Mouse (Mus musculus): Measurements from ENCODE around the gene Kat6b. TPM values are rescaled to one million over a fixed set of nuclear protein-coding genes. Genes with fewer than 3 reads are reported as not detected.
"Not testable (repeated sequence)": the region's sequence is repeated elsewhere in the genome, so short reads cannot be mapped to it uniquely, and the experiment has no call there.

The Kat6b gene
- total RNA-seq, 1 experiment from 2014 or later = 15.1 TPM

DNA sequence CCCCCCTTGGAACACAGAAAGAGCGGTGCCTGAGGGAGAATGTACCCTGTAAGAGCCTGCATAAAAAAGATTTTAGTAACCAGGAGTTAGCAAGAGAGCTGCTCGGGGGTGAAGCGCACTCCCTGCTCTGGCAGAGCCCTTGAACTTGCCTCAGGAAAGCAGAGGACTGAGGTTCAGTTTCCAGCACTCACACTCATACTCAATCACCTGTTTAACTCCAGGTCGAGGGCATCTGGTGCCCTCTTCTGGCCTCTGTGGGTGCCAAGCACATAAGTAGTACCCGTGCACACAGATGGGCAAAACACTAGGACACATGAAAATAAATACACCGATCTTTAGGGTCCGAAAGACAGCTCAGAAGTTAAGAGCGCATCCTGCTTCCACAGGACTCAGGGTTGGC is 1.7 kb upstream of the Kat6b start:
- no peak for ATAC-seq (replicated peaks; ENCODE audit: insufficient number of reproducible peaks, low FRiP score, low TSS enrichment, poor library complexity, severe bottlenecking)

DNA sequence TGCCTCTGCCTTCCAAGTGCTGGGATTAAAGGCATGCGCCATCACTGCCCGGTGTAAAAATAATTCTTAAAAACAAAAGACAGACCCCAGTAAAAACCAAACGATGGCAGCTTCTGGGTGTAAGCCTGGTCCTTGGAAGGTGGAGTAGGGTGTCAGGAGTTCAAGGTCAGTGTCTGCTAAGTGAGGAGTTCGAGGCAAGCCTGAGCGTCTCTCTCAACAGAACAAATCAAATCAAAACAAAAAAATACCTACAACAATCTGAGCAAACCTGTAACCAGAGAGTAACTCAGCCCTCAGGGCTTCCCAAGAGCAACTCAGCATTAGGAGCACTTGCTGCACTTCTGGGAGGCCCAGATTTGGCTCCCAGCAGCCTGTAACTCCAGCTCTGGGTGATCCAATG is 1.0 kb upstream of the Kat6b start:
- ATAC-seq (replicated peaks; ENCODE audit: insufficient number of reproducible peaks, low FRiP score, low TSS enrichment, poor library complexity, severe bottlenecking) = no peak

DNA sequence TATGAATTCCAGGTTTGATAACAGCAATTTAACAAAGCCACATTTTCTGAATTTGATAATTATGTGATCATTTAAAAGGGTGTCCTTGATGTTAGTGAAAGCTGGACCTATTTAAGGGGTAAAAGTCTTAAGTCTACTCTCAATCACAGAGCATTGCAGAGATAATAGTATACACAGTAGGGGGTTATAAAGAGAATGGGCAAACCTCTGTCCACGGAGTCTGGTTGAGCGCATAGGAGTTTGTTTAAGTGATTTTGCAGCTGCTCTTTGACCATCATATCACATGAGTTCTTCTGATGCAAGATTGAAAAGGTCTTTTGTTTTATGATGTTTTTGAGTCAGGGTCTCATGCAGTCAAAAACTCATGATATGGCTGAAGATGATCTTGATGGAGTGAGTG is 3.0 kb downstream of the Kat6b start:
- no peak for ATAC-seq (replicated peaks; ENCODE audit: insufficient number of reproducible peaks, low FRiP score, low TSS enrichment, poor library complexity, severe bottlenecking)

GRCm38 (mm10) chr14:21484693-21485092 is 3.5 kb downstream of the Kat6b start:
- no peak for ATAC-seq (replicated peaks; ENCODE audit: insufficient number of reproducible peaks, low FRiP score, low TSS enrichment, poor library complexity, severe bottlenecking)

- no peak for ATAC-seq (replicated peaks; ENCODE audit: insufficient number of reproducible peaks, low FRiP score, low TSS enrichment, poor library complexity, severe bottlenecking)
Observed at GRCm38 (mm10) chr14:21485961-21486520, 4.8 kb downstream of the Kat6b start.

DNA sequence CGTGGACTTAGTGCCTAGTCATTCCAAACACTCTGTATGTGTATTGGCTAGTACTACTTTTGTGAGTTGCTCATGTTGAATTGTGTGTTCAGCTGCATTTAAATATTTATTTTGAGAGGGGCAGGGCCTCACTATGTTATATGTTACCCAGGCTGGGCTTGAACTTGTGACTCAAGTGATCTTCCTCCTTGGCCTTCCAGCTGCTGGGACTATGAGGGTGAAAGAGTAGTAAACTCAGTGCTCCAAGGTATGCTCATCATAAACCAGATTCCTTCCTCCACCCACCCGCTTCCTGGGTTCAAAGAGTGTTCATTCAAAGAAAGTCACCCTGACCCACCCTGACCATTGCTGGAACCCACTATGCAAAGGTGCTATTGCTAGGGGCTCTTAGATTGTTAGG is 5.9 kb downstream of the Kat6b start:
- not testable (repeated sequence) for ATAC-seq (replicated peaks; ENCODE audit: insufficient number of reproducible peaks, low FRiP score, low TSS enrichment, poor library complexity, severe bottlenecking)

DNA sequence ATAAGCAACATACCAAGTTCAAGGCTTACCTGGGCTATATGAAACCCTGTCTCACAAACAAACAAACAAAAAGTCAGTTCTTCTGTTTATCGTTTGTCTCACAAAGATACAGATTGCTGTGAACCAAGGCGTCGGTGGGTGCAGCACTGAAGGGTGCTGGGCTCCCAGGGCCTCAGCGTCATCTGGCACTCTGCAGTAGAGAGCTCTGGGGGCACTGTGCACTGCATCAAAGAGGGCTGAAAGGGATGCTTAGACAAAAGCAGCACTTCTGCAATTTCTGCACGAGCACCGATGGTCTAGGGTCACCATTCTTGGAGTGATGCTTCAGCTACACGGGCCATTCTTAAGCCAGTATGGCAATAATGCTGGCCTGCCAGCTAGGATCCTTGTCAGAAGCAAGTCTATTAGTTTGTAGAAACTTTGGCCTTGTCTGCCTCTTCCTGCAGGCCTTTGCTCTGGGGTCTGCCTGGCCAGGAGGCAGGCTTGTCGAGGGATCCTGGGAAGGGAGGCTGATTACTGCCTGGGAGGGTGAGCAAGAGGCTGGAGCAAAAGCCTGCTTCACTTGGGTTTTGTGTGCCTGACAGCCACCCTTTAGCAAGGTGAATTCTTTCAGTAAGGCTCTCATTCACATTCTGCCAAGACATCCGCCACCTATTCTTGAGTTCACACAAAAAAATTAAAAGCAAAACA is 7.3 kb downstream of the Kat6b start:
- not testable (repeated sequence) for ATAC-seq (replicated peaks; ENCODE audit: insufficient number of reproducible peaks, low FRiP score, low TSS enrichment, poor library complexity, severe bottlenecking)

GRCm38 (mm10) chr14:21489116-21489485 is 7.9 kb downstream of the Kat6b start:
- ATAC-seq (replicated peaks; ENCODE audit: insufficient number of reproducible peaks, low FRiP score, low TSS enrichment, poor library complexity, severe bottlenecking) = no peak

DNA sequence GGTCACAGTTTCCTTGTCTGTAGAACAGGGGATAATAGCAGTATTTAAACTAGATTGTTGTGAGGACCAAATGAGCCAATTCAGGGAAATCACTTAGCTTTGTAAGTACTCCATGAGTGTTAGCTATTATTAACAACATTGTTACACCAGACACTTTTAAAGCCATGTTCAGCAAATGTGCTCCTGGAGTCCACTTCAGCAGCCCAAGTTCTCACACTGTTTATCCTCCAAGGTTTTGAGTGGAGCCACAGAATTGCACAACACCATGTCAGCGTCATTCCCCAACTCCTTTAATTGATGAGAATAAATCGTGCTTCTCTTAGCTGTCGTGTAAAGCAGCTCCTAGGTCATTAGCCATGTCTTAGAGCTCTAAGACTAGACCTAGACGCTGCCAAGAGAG is 8.9 kb downstream of the Kat6b start:
- ATAC-seq (replicated peaks; ENCODE audit: insufficient number of reproducible peaks, low FRiP score, low TSS enrichment, poor library complexity, severe bottlenecking) = no peak

- ATAC-seq (replicated peaks; ENCODE audit: insufficient number of reproducible peaks, low FRiP score, low TSS enrichment, poor library complexity, severe bottlenecking) = no peak
Observed at GRCm38 (mm10) chr14:21498361-21498996, 17.2 kb downstream of the Kat6b start.

DNA sequence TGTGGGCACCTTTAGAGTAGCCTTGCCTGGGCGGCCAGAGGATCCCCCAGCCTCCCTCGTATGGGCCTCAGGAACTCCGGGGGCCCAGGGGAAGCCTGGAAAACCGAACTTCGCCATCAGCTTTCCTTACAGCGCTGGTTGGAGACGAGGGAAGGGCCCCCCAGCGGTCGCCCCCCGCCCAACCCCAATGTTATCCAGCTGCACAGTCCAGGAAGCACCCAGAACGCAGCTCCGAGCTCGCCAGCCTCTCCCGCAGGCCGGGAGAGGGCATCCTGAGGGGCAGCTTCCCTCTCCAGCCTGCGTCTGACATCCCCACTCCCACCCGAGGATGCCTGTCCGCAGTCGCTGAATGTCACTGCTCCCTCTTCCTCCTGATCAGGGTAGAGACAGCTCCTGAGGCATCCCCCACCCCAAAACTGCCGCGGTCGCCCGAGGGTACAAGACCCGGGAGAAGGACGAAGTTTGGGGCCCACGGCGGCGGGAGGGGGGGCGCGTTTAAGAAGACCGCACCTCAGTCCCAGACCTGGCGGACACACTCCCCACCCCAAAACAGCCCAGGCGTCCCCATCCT is 17.9 kb downstream of the Kat6b start:
- ATAC-seq (replicated peaks; ENCODE audit: insufficient number of reproducible peaks, low FRiP score, low TSS enrichment, poor library complexity, severe bottlenecking) = no peak

GRCm38 (mm10) chr14:21499631-21500153 is 18.5 kb downstream of the Kat6b start:
- ATAC-seq (replicated peaks; ENCODE audit: insufficient number of reproducible peaks, low FRiP score, low TSS enrichment, poor library complexity, severe bottlenecking) = no peak

GRCm38 (mm10) chr14:21500154-21501047 is 19.2 kb downstream of the Kat6b start:
- peak; percentile 94 for ATAC-seq (replicated peaks; ENCODE audit: insufficient number of reproducible peaks, low FRiP score, low TSS enrichment, poor library complexity, severe bottlenecking)

GRCm38 (mm10) chr14:21501048-21501657 is 19.9 kb downstream of the Kat6b start:
- ATAC-seq (replicated peaks; ENCODE audit: insufficient number of reproducible peaks, low FRiP score, low TSS enrichment, poor library complexity, severe bottlenecking) = peak; percentile 57

DNA sequence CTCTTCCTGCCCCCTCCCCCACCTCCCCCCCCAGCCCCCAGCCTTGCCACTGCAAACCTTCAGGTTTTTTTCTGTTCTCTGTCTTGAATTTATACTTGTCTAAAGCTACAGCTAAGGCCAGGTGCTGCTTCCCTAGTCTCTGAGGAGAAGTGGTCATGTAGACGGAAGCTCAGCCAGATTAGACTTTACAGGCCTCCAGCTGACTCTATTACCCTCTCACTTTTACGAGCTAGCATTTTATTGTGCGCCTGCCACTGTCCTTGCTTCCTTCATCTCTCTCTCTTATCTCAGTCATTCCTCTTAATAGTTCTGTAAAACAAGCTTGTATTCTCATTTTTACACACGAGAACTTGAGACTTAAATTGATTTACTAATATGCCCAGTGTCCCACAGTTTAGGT is 23.8 kb downstream of the Kat6b start:
- no peak for ATAC-seq (replicated peaks; ENCODE audit: insufficient number of reproducible peaks, low FRiP score, low TSS enrichment, poor library complexity, severe bottlenecking)

DNA sequence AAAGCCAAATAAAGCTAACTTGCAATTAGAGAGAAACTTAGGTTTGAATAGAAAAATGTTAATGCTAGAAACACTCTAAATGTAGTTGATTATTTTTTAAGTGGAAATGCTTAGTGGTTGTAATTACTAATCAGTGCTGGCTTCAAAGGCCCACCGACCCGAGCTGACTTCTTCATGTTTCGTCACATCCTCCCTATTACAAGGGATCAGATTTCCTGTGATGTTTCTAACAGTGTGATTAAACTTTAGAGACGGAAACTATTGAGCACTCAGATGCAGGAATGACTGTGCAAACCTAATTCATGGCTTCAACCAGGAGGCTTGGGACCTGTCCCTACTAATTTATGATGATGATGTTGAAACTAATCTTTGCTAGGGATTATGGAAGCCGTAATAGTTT is 25.8 kb downstream of the Kat6b start:
- ATAC-seq (replicated peaks; ENCODE audit: insufficient number of reproducible peaks, low FRiP score, low TSS enrichment, poor library complexity, severe bottlenecking) = no peak

GRCm38 (mm10) chr14:21509111-21509905 is 28.1 kb downstream of the Kat6b start:
- ATAC-seq (replicated peaks; ENCODE audit: insufficient number of reproducible peaks, low FRiP score, low TSS enrichment, poor library complexity, severe bottlenecking) = no peak

- ATAC-seq (replicated peaks; ENCODE audit: insufficient number of reproducible peaks, low FRiP score, low TSS enrichment, poor library complexity, severe bottlenecking) = no peak
Observed at GRCm38 (mm10) chr14:21511438-21511837, 30.2 kb downstream of the Kat6b start.
